Mouse (Mus musculus) stomach, postnatal 0 days (tissue): Measurements from ENCODE around the gene Ddt.

Experiments used
- CTCF ChIP-seq: IDR thresholded peaks from 2 replicates; pipeline ENCODE4 v1.5.1; 2016; ENCODE audit warnings: antibody characterized with exemption, low read depth, mild to moderate bottlenecking, moderate library complexity
- EP300 ChIP-seq: optimal IDR thresholded peaks from 2 replicates; pipeline ENCODE3; 2016; ENCODE audit warnings: antibody characterized with exemption

GRCm38 (mm10) chr10:75743369-75743768 lies 29.8 kb downstream of the Ddt start:
- no peak for TF ChIP-seq CTCF
- TF ChIP-seq EP300 = no peak
